Mouse (Mus musculus) midbrain, embryonic 15.5 days (tissue): Measurements from ENCODE around the gene Celsr1. TPM values are rescaled to one million over a fixed set of nuclear protein-coding genes. Genes with fewer than 3 reads are reported as not detected.

Source experiments
- ATAC-seq: fragments of 200-750 bp; cut with Nextera tagmentation; replicated peaks from 2 replicates; pipeline ENCODE4 v1.8.0; 2017; ENCODE audit warnings: moderate TSS enrichment
- H3K27ac ChIP-seq: fragments of 300-500 bp; sonication (generic); 2 replicates; pipeline ENCODE4 v1.5.1; 2015; ENCODE audit warnings: mild to moderate bottlenecking, inconsistent platforms
- H3K27me3 ChIP-seq: fragments of 300-500 bp; sonication (generic); replicated peaks from 2 replicates; pipeline ENCODE4 v1.6.1; 2015; ENCODE audit warnings: inconsistent platforms
- H3K36me3 ChIP-seq: fragments of 300-500 bp; sonication (generic); replicated peaks from 2 replicates; pipeline ENCODE4 v1.6.1; 2015; ENCODE audit warnings: inconsistent platforms
- H3K4me1 ChIP-seq: fragments of 300-500 bp; sonication (generic); 2 replicates; pipeline ENCODE4 v1.6.1; 2015; ENCODE audit warnings: inconsistent platforms
- H3K4me2 ChIP-seq: fragments of 300-500 bp; sonication (generic); 2 replicates; pipeline ENCODE4 v1.6.1; 2015; ENCODE audit warnings: inconsistent platforms, mild to moderate bottlenecking, moderate library complexity
- H3K4me3 ChIP-seq: fragments of 300-500 bp; sonication (generic); 2 replicates; pipeline ENCODE4 v1.5.1; 2015; ENCODE audit warnings: mild to moderate bottlenecking, inconsistent platforms
- H3K9ac ChIP-seq: fragments of 300-500 bp; sonication (generic); 2 replicates; pipeline ENCODE4 v1.6.1; 2015; ENCODE audit warnings: mild to moderate bottlenecking, inconsistent platforms
- H3K9me3 ChIP-seq: fragments of 300-500 bp; sonication (generic); 2 replicates; pipeline ENCODE4 v1.6.1; 2016; ENCODE audit warnings: inconsistent platforms
- WGBS: fragments of 180-500 bp; shearing (Covaris S2); methylation state at CpG from one replicate; pipeline ENCODE4 v1.1.7; 2015; ENCODE audit warnings: mixed read lengths; 5-methylcytosine and 5-hydroxymethylcytosine counted together
- polyA plus RNA-seq: library from polyadenylated mRNA; unstranded; fragments of >200 nt; fragmentation: Nextera tagmentation; extraction: Ambion mirVana; gene quantifications from 2 replicates; pipeline ENCODE4 v1.2.1, GENCODE M21; 2015

The Celsr1 gene
- polyA plus RNA-seq, 1 experiment from 2014 or later = 1.6 TPM

GRCm38 (mm10) chr15:85961651-85962050, 71.9 kb downstream of the Celsr1 start:
- Histone ChIP-seq H3K4me3 (no peak overlapping the region), H3K27me3 (no peaks in the 10 kb centered on the region), H3K9me3 (no peaks in the 10 kb centered on the region), H3K4me2 (no peak overlapping the region), H3K27ac (no peak overlapping the region), H3K36me3 (no peaks in the 10 kb centered on the region), H3K9ac (no peak overlapping the region), H3K4me1 (no peaks in the 10 kb centered on the region)
- no peak for ATAC-seq
- 85% methylated on average over 4 of the region's 4 CpGs for WGBS

- Histone ChIP-seq H3K4me2 (no peak overlapping the region), H3K36me3 (no peaks in the 10 kb centered on the region), H3K9ac (no peak overlapping the region), H3K27me3 (no peaks in the 10 kb centered on the region), H3K27ac (no peak overlapping the region), H3K9me3 (no peaks in the 10 kb centered on the region), H3K4me3 (no peak overlapping the region), H3K4me1 (no peaks in the 10 kb centered on the region)
- ATAC-seq = no peak
- WGBS = 74% methylated on average over 7 of the region's 7 CpGs
Observed at GRCm38 (mm10) chr15:85961131-85961530, 72.4 kb downstream of the Celsr1 start.

GRCm38 (mm10) chr15:85956202-85956601, 77.4 kb downstream of the Celsr1 start:
- no peak overlapping the region for H3K4me2 ChIP-seq
- ATAC-seq = no peak
- 70% methylated on average over 6 of the region's 6 CpGs for WGBS
- H3K27ac ChIP-seq = no peak overlapping the region
- no peaks in the 10 kb centered on the region for H3K9me3 ChIP-seq
- no peaks in the 10 kb centered on the region for H3K36me3 ChIP-seq
- H3K4me3 ChIP-seq = no peak overlapping the region
- no peaks in the 10 kb centered on the region for H3K27me3 ChIP-seq
- no peak overlapping the region for H3K9ac ChIP-seq
- H3K4me1 ChIP-seq = 0 out of 2 replicates have a peak, but pooled peaks cover 2% of the 10 kb centered on the region

GRCm38 (mm10) chr15:85953458-85953857, 80.1 kb downstream of the Celsr1 start:
- Histone ChIP-seq H3K27me3 (no peaks in the 10 kb centered on the region), H3K9me3 (no peaks in the 10 kb centered on the region), H3K9ac (no peak overlapping the region), H3K27ac (no peak overlapping the region), H3K4me3 (no peak overlapping the region), H3K4me1 (0 out of 2 replicates have a peak, but pooled peaks cover 2% of the 10 kb centered on the region), H3K36me3 (no peaks in the 10 kb centered on the region), H3K4me2 (no peak overlapping the region)
- 89% methylated on average over 6 of the region's 6 CpGs for WGBS
- no peak for ATAC-seq

- Histone ChIP-seq H3K27me3 (no peaks in the 10 kb centered on the region), H3K4me1 (peaks cover 9% of the 10 kb centered on the region), H3K36me3 (no peaks in the 10 kb centered on the region), H3K4me2 (no peak overlapping the region), H3K27ac (no peak overlapping the region), H3K9ac (no peak overlapping the region), H3K9me3 (no peaks in the 10 kb centered on the region), H3K4me3 (no peak overlapping the region)
- whole genome bisulfite sequencing = 71% methylated on average over 16 of the region's 16 CpGs
- ATAC-seq = no peak
Observed at GRCm38 (mm10) chr15:85949421-85950164, 84.0 kb downstream of the Celsr1 start.

- Histone ChIP-seq H3K9me3 (no peaks in the 10 kb centered on the region), H3K27ac (no peak overlapping the region), H3K4me1 (peaks cover 9% of the 10 kb centered on the region), H3K36me3 (no peaks in the 10 kb centered on the region), H3K27me3 (no peaks in the 10 kb centered on the region), H3K4me3 (no peak overlapping the region), H3K9ac (no peak overlapping the region), H3K4me2 (peak overlapping the region; percentile 13; the same call in 1 of the 2 replicates)
- 14% methylated on average over 8 of the region's 8 CpGs for WGBS
- ATAC-seq = no peak; the same call in 1 of the 2 replicates
Observed at GRCm38 (mm10) chr15:85947967-85948366, 85.6 kb downstream of the Celsr1 start.

GRCm38 (mm10) chr15:85947541-85947940, 86.0 kb downstream of the Celsr1 start:
- Histone ChIP-seq H3K9me3 (no peaks in the 10 kb centered on the region), H3K4me2 (peak overlapping the region; percentile 13; the same call in 1 of the 2 replicates), H3K4me3 (no peak overlapping the region), H3K4me1 (peaks cover 9% of the 10 kb centered on the region), H3K27ac (no peak overlapping the region), H3K27me3 (no peaks in the 10 kb centered on the region), H3K36me3 (no peaks in the 10 kb centered on the region), H3K9ac (no peak overlapping the region)
- peak; percentile 54; the same call in 1 of the 2 replicates for ATAC-seq
- WGBS = 12% methylated on average over 9 of the region's 9 CpGs

- Histone ChIP-seq H3K27me3 (no peaks in the 10 kb centered on the region), H3K36me3 (no peaks in the 10 kb centered on the region), H3K4me1 (no peaks in the 10 kb centered on the region), H3K9me3 (no peaks in the 10 kb centered on the region), H3K27ac (no peak overlapping the region), H3K4me3 (no peak overlapping the region), H3K4me2 (no peak overlapping the region), H3K9ac (no peak overlapping the region)
- ATAC-seq = no peak
- WGBS = 36% methylated on average over 5 of the region's 5 CpGs
Observed at GRCm38 (mm10) chr15:85935627-85936049, 97.9 kb downstream of the Celsr1 start.

GRCm38 (mm10) chr15:85928161-85928560, 105.4 kb downstream of the Celsr1 start:
- no peak overlapping the region for H3K4me3 ChIP-seq
- H3K27ac ChIP-seq = no peak overlapping the region
- H3K4me2 ChIP-seq = no peak overlapping the region
- no peak for ATAC-seq
- H3K27me3 ChIP-seq = no peaks in the 10 kb centered on the region
- 76% methylated on average over 12 of the region's 12 CpGs for WGBS
- H3K9ac ChIP-seq = no peak overlapping the region
- no peaks in the 10 kb centered on the region for H3K36me3 ChIP-seq
- H3K9me3 ChIP-seq = no peaks in the 10 kb centered on the region
- H3K4me1 ChIP-seq = no peaks in the 10 kb centered on the region

- no peak overlapping the region for H3K4me3 ChIP-seq
- H3K4me2 ChIP-seq = no peak overlapping the region
- ATAC-seq = no peak
- no peak overlapping the region for H3K9ac ChIP-seq
- H3K4me1 ChIP-seq = no peaks in the 10 kb centered on the region
- no peaks in the 10 kb centered on the region for H3K27me3 ChIP-seq
- H3K36me3 ChIP-seq = no peaks in the 10 kb centered on the region
- no peak overlapping the region for H3K27ac ChIP-seq
- 95% methylated on average over 11 of the region's 11 CpGs for WGBS
- H3K9me3 ChIP-seq = no peaks in the 10 kb centered on the region
Observed at GRCm38 (mm10) chr15:85921855-85922254, 111.7 kb downstream of the Celsr1 start.

- Histone ChIP-seq H3K9ac (no peak overlapping the region), H3K4me1 (no peaks in the 10 kb centered on the region), H3K27me3 (no peaks in the 10 kb centered on the region), H3K36me3 (no peaks in the 10 kb centered on the region), H3K27ac (no peak overlapping the region), H3K9me3 (no peaks in the 10 kb centered on the region), H3K4me2 (no peak overlapping the region), H3K4me3 (no peak overlapping the region)
- WGBS = 57% methylated on average over 8 of the region's 8 CpGs
- ATAC-seq = no peak
Observed at GRCm38 (mm10) chr15:85919892-85920248, 113.7 kb downstream of the Celsr1 start.

GRCm38 (mm10) chr15:85919191-85919891, 114.2 kb downstream of the Celsr1 start:
- Histone ChIP-seq H3K9ac (no peak overlapping the region), H3K27ac (no peak overlapping the region), H3K4me3 (no peak overlapping the region), H3K27me3 (no peaks in the 10 kb centered on the region), H3K4me1 (no peaks in the 10 kb centered on the region), H3K4me2 (no peak overlapping the region), H3K9me3 (no peaks in the 10 kb centered on the region), H3K36me3 (no peaks in the 10 kb centered on the region)
- ATAC-seq = no peak
- WGBS = 42% methylated on average over 8 of the region's 8 CpGs
